Mouse (Mus musculus) embryonic facial prominence, embryonic 15.5 days (tissue): ENCODE data around the gene Prom2. TPM values are rescaled to one million over a fixed set of nuclear protein-coding genes. Genes with fewer than 3 reads are reported as not detected.
A peak's percentile ranks its signal among the peaks of the same experiment; 100 is the strongest.

ENCODE experiments used
- ATAC-seq: fragments of 200-750 bp; cut with Nextera tagmentation; 2 replicates; pipeline ENCODE4 v1.8.0; 2017; ENCODE audit warnings: low read depth, moderate TSS enrichment; ENCODE audit not compliant: insufficient number of reproducible peaks, low FRiP score, low TSS enrichment
- H3K27ac ChIP-seq: fragments of 300-500 bp; sonication (generic); replicated peaks from 2 replicates; pipeline ENCODE4 v1.5.1; 2015; ENCODE audit warnings: mild to moderate bottlenecking, inconsistent platforms
- H3K27me3 ChIP-seq: fragments of 300-500 bp; sonication (generic); 2 replicates; pipeline ENCODE4 v1.6.1; 2015; ENCODE audit warnings: inconsistent platforms
- H3K36me3 ChIP-seq: fragments of 300-500 bp; sonication (generic); 2 replicates; pipeline ENCODE4 v1.6.1; 2015; ENCODE audit warnings: mild to moderate bottlenecking, inconsistent platforms
- H3K4me1 ChIP-seq: fragments of 300-500 bp; sonication (generic); 2 replicates; pipeline ENCODE4 v1.6.1; 2015; ENCODE audit warnings: inconsistent platforms
- H3K4me2 ChIP-seq: fragments of 300-500 bp; sonication (generic); replicated peaks from 2 replicates; pipeline ENCODE4 v1.6.1; 2015; ENCODE audit warnings: mild to moderate bottlenecking, inconsistent platforms
- H3K4me3 ChIP-seq: fragments of 300-500 bp; sonication (generic); replicated peaks from 2 replicates; pipeline ENCODE4 v1.5.1; 2015; ENCODE audit warnings: mild to moderate bottlenecking, inconsistent platforms
- H3K9ac ChIP-seq: fragments of 300-500 bp; sonication (generic); 2 replicates; pipeline ENCODE4 v1.6.1; 2015; ENCODE audit warnings: inconsistent platforms
- H3K9me3 ChIP-seq: fragments of 300-500 bp; sonication (generic); replicated peaks from 2 replicates; pipeline ENCODE4 v1.6.1; 2016; ENCODE audit warnings: inconsistent platforms
- WGBS: fragments of 180-500 bp; shearing (Covaris S2); methylation state at CpG from one replicate; pipeline ENCODE4 v1.1.7; 2015; 5-methylcytosine and 5-hydroxymethylcytosine counted together
- polyA plus RNA-seq: library from polyadenylated mRNA; unstranded; fragments of >200 nt; fragmentation: Nextera tagmentation; extraction: Ambion mirVana; gene quantifications from 2 replicates; pipeline ENCODE4 v1.2.1, GENCODE M21; 2015

The Prom2 gene
- polyA plus RNA-seq, 1 experiment from 2014 or later = 11.2 TPM

DNA sequence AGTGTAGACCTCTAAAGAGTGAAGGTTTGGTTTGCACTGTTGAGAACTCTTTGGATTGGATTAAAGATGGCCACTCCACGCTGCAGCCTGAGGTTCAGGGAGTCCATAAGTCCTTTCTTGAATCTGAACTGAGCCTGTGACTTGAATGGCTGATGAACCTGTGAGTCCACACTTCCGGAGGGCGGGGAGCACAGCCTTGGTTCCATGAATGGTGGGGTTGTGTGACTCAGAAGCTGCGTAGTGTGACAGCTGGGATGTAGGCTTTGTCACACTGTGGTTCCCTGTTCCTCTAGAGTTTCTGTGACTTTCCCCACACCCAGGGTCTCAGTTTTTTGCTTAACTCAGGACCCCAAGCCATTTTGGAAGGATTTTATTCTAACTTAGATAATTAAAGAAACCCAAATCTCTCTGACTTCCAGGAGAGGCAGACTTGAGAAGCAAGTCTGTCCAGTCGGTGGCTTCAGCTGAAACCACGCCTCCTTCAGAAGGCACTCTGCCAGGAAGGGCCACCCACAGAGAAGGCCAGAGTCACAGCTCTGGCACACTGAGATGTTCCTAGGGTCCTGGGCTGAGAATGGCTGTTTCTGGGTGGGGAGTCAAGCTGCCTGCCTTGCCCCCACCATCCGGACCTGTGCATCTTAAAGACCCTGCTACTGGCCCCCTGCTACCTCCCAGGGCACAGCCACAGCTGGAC, 33.2 kb downstream of the Prom2 start:
- Histone ChIP-seq H3K4me3 (no peak overlapping the region), H3K27me3 (no peaks in the 10 kb centered on the region), H3K36me3 (no peaks in the 10 kb centered on the region), H3K4me2 (no peak overlapping the region), H3K4me1 (peaks cover 11% of the 10 kb centered on the region; the same call in 1 of the 2 replicates), H3K9ac (no peak overlapping the region), H3K9me3 (no peaks in the 10 kb centered on the region), H3K27ac (peak overlapping the region; percentile 30; the same call in 1 of the 2 replicates)
- no peak for ATAC-seq
- 51% methylated on average over 7 of the region's 7 CpGs for WGBS

DNA sequence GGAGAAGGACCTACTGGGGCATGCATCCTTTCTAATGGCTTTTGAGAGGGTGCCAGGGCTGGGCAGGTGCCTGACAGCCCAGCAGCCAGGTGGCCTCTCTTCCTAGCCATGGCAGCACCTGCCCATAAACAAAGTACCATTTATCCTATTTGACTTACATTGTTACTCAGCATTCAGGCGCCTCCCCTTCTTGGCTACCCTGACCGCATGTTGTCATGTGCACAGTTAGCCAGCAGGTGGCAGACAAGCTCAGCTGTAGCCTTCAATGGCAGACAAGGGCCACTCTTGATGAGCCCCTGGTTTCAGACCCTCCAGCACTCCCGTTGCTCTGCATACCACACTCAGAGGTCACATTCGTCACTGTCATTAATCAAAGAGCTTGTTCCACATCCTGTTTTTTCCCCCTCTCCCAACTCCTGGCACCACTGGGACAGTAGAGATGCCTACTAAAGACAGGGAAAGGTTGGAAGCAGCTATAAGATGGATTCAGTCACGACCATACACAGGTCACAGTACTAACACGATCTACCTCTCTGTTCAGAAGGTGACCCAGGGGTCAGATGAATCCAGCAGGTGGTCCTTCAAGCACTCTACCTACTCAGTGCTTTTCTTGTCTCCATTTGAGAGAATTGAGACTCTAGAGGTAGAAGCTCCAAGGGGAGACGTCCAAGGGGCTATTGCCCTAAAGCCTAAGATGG, 34.0 kb downstream of the Prom2 start:
- Histone ChIP-seq H3K27me3 (peaks cover 3% of the 10 kb centered on the region), H3K4me3 (no peak overlapping the region), H3K9me3 (no peaks in the 10 kb centered on the region), H3K9ac (no peak overlapping the region), H3K4me1 (peaks cover 11% of the 10 kb centered on the region; the same call in 1 of the 2 replicates), H3K36me3 (no peaks in the 10 kb centered on the region), H3K27ac (peak overlapping the region; percentile 23; the same call in 1 of the 2 replicates), H3K4me2 (no peak overlapping the region)
- ATAC-seq = no peak
- 29% methylated on average over 7 of the region's 7 CpGs for WGBS

DNA sequence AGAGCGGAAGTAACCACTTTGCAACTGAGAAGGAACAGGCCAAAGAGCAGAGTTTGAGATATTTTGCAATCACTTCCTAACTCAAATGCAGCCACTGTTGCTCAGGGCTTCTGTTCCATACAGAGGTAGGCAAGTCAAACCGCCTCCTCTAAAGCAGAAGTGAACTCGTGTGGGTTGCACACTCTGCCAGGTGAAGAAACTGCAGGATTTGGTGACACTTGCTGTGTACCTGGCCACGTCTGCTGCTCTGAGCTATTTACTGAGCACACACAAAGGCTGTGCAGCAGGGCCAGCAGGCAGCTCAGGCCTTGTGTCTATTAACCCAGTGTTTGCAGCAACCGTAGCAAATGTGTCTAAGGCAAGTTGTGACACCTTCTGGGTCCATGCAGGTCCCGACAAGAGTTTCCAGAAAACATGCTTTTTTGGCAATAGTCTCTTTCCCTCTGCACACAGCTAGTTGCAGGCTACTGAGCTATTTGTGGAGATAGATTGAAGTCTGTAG, 35.1 kb downstream of the Prom2 start:
- 66% methylated on average over 6 of the region's 6 CpGs for WGBS
- no peaks in the 10 kb centered on the region for H3K9me3 ChIP-seq
- no peak overlapping the region for H3K9ac ChIP-seq
- peaks cover 4% of the 10 kb centered on the region for H3K27me3 ChIP-seq
- H3K4me2 ChIP-seq = no peak overlapping the region
- H3K4me1 ChIP-seq = peaks cover 10% of the 10 kb centered on the region; the same call in 1 of the 2 replicates
- H3K4me3 ChIP-seq = no peak overlapping the region
- ATAC-seq = no peak
- H3K27ac ChIP-seq = peak overlapping the region; percentile 69
- no peaks in the 10 kb centered on the region for H3K36me3 ChIP-seq

DNA sequence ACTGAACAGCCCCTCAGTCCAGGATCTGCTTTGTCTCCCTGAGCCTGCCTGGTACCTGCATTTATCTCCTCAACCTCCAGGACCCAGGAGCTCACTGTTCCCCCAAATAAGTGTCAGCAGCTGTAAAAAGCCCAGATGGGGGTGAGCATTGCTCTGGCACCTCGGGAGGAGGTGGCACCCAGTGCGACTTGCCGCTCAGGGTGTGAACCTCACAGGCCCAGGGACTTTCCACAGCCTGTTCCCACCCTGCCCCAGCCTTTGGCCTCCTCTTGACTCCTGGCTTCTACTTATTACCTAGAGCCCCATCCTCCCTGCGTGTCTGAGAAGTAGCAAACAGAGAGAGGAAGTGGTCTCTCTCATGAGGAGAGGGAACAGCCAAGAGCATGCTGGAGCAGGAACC, 36.1 kb downstream of the Prom2 start:
- 65% methylated on average over 4 of the region's 4 CpGs for WGBS
- Histone ChIP-seq H3K4me1 (peaks cover 7% of the 10 kb centered on the region; the same call in 1 of the 2 replicates), H3K9me3 (no peaks in the 10 kb centered on the region), H3K4me3 (no peak overlapping the region), H3K36me3 (no peaks in the 10 kb centered on the region), H3K4me2 (no peak overlapping the region), H3K27ac (0 out of 2 replicates have a peak overlapping the region, but pooled peaks have one; percentile 58), H3K27me3 (peaks cover 4% of the 10 kb centered on the region), H3K9ac (no peak overlapping the region)
- ATAC-seq = no peak

DNA sequence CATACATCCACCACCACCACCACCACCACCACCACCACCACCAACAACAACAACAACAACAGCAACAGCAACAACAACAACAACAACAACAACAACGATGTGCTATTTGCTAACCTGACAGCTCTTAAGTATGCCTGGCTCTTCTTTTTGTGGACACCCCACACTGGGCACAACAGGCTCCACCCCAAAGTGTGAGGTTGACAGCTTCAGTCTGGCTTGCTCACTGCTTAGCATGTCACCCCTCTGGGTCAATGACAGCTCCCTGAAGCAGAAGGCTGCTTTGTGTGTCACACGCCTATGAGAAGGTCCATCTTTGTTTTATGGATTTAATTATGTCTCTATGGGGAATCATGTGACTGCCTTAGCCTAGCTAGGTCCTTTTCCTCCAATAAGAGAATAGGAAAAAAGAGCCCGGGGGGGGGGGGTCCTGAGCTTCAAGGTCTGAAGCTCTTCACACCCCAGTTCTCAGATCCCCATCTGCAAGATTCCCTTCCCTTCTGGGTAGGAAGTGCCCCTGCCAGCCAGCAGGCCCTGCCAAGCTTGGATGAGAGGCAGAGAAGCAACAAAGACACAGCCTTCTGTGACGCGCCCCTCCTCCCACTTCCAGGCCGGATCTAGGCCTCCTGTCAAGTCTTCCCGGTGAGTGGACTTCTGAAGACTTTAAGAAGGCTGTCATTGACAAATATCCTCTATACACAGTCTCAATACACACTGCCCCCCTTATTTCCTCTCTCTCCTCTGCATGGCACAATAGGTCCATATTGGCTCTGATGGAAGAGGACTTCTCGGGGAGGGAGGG, 37.3 kb downstream of the Prom2 start:
- no peak for ATAC-seq
- Histone ChIP-seq H3K4me3 (no peak overlapping the region), H3K27ac (no peak overlapping the region), H3K4me2 (no peak overlapping the region), H3K36me3 (no peaks in the 10 kb centered on the region), H3K9ac (no peak overlapping the region), H3K27me3 (peaks cover 7% of the 10 kb centered on the region), H3K4me1 (peaks cover 3% of the 10 kb centered on the region; the same call in 1 of the 2 replicates), H3K9me3 (no peaks in the 10 kb centered on the region)
- whole genome bisulfite sequencing = 57% methylated on average over 8 of the region's 8 CpGs

DNA sequence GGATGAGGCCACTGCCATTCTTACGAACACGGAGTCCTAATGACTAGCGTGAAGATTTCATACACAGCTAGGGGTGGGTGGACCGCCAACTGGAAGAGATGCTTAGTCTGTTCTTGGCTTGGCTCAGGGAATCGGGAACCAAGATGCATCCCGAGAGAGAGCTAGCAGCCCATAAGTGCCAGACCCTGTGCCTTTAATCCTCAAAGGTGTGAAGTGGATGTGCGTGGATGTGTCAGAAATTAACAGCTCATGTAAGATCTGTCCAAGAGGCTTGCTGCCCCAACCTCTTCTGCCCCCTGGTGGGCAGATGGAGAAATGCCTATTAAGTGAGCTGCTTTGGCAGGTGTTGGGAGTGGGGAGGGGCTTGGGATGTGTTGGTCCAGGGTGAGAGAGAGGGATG, 40.2 kb downstream of the Prom2 start:
- H3K9ac ChIP-seq = no peak overlapping the region
- H3K4me1 ChIP-seq = no peaks in the 10 kb centered on the region
- 64% methylated on average over 7 of the region's 7 CpGs for WGBS
- H3K4me3 ChIP-seq = no peak overlapping the region
- peaks cover 7% of the 10 kb centered on the region for H3K27me3 ChIP-seq
- no peak overlapping the region for H3K27ac ChIP-seq
- no peak overlapping the region for H3K4me2 ChIP-seq
- H3K9me3 ChIP-seq = no peaks in the 10 kb centered on the region
- no peak for ATAC-seq
- no peaks in the 10 kb centered on the region for H3K36me3 ChIP-seq

DNA sequence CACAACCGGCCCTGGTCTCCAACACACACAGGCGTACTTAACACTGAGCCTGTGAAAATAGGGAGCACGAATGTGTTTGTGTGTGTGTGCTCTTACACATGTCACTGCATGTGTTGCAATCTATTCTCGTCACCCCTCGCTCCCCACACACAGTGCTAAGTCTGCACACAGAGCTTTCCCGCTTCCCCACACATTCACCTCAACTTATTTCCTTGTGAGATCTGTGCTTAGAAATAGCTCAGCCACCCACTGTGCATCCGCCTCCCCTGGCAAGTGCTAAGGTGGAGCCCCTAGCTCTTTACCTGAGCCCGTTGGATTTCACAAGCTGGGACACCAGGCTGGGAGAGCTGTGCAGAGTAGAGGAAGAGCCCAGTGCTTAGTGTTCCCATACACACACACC, 42.5 kb downstream of the Prom2 start:
- Histone ChIP-seq H3K4me1 (no peaks in the 10 kb centered on the region), H3K27ac (no peak overlapping the region), H3K36me3 (no peaks in the 10 kb centered on the region), H3K9me3 (no peaks in the 10 kb centered on the region), H3K4me2 (no peak overlapping the region), H3K4me3 (no peak overlapping the region), H3K27me3 (peaks cover 7% of the 10 kb centered on the region), H3K9ac (no peak overlapping the region)
- 58% methylated on average over 8 of the region's 8 CpGs for WGBS
- ATAC-seq = no peak

DNA sequence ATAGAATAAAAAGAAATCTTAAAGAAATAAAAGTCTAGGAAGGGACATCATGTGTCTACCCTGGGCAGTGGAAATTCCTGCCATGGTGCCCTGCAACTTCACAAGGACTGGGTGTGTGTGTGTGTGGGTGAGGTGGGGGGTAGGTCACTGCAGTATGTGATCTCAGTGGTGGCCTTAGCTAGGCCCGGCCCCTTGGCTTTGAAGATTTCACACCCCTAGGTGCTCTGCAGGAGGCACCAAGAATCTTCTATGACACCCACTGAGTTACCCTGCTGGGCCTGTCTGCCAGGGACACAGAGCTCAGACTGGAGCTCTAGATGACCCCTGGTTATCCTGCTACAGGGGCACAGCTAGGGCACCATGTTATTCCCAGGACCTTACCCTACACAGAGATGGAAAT, 44.9 kb downstream of the Prom2 start:
- Histone ChIP-seq H3K27me3 (peaks cover 3% of the 10 kb centered on the region; the same call in 1 of the 2 replicates), H3K36me3 (no peaks in the 10 kb centered on the region), H3K27ac (no peak overlapping the region), H3K9ac (no peak overlapping the region), H3K4me1 (no peaks in the 10 kb centered on the region), H3K9me3 (no peaks in the 10 kb centered on the region), H3K4me3 (no peak overlapping the region), H3K4me2 (no peak overlapping the region)
- no peak for ATAC-seq
- 63% methylated on average over 1 of the region's 1 CpGs for WGBS

DNA sequence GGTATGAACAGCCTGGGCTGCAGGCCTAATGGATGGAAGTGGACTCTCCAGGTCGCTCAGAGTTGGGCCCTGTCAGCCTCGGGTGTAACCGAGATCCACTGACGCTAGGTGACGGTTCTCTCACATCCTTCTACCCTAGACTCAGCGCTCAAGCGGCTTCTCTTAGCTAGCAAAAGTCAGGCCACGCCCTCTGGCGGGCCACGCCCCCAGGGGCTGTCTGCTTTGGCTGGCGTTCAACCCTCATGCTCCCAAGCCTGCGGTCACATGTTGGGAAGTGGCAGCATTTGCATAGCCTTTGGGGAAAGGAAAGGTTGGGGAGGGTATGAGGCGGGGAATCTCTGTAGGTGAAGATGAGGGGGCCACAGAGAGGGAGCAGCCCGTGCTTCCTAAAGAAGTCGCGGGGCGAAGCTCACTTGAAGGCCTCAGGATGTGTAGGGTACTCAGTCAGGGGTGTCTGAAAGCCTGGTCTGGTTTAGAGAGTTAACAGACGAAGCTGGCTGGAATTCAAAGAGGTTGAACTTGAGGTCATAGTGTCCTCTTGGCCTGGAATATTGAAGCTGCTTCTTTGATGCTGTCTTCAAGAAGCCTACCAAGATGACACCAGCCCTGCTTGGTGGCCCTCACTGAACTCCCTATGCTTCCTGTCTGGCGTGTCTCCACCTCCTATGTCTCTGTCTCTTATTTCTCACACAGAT, 56.6 kb downstream of the Prom2 start:
- Histone ChIP-seq H3K4me1 (peaks cover 42% of the 10 kb centered on the region), H3K36me3 (no peaks in the 10 kb centered on the region), H3K27ac (no peak overlapping the region), H3K9ac (no peak overlapping the region), H3K27me3 (peaks cover 64% of the 10 kb centered on the region), H3K9me3 (no peaks in the 10 kb centered on the region), H3K4me2 (peak overlapping the region; percentile 43), H3K4me3 (peak overlapping the region; percentile 15; the same call in 1 of the 2 replicates)
- 7% methylated on average over 19 of the region's 19 CpGs for WGBS
- ATAC-seq = peak; percentile 45; the same call in 1 of the 2 replicates

DNA sequence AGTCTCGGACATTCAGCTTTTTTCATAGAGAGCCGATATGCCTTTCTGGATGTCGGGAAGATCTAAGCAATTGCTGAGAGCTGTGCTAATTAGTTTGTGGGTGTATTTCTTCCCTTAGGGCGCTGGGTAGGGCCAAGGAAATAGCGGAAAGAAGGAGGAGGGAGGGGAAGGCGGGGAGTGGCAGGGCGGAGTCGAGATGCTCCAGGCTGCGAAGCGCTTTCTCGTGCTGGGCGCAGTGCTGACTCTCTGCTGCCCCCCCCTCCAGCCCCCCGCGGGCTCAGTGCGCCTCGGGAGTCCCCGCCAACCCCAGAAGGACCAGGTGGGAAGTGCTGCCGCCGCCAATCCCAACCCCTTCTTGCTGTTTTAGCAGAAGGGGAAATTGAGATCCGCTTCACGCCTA, 58.3 kb downstream of the Prom2 start:
- Histone ChIP-seq H3K4me3 (peak overlapping the region; percentile 59), H3K27me3 (peaks cover 66% of the 10 kb centered on the region), H3K9ac (no peak overlapping the region), H3K4me1 (peaks cover 42% of the 10 kb centered on the region), H3K27ac (peak overlapping the region; percentile 63; the same call in 1 of the 2 replicates), H3K9me3 (no peaks in the 10 kb centered on the region), H3K4me2 (peak overlapping the region; percentile 95), H3K36me3 (no peaks in the 10 kb centered on the region)
- whole genome bisulfite sequencing = 0% methylated on average over 12 of the region's 21 CpGs
- ATAC-seq = no peak
